Mouse (Mus musculus) MEL (cell line): ENCODE measurements around the gene Opcml. TPM values are rescaled to one million over a fixed set of nuclear protein-coding genes. Genes with fewer than 3 reads are reported as not detected.

ENCODE experiments used
- DNase-seq: peaks from one replicate; pipeline ENCODE4 v3.0.0; 2011; ENCODE audit warnings: low read depth, low spot score
- H3K27ac ChIP-seq: 2 replicates; pipeline ENCODE4 v1.5.1; 2012; ENCODE audit warnings: low read depth, mild to moderate bottlenecking, control low read depth, low read length, moderate library complexity; ENCODE audit not compliant: control insufficient read depth
- H3K27me3 ChIP-seq, 2 experiments: fragments of 150-350 bp in 1 of 2; sonication (generic) in 1 of 2; 2 replicates each; pipeline ENCODE4 v1.6.1; 2012; ENCODE audit warnings: low read length in 2 of 2, mild to moderate bottlenecking in 2 of 2, improper control_type of control experiment in 1 of 2, moderate library complexity in 1 of 2; ENCODE audit not compliant: insufficient read depth in 2 of 2, control insufficient read depth in 1 of 2
- H3K36me3 ChIP-seq, 2 experiments: 2 replicates each; pipeline ENCODE4 v1.6.1; 2012 to 2014; ENCODE audit warnings: low read length in 2 of 2, improper control_type of control experiment in 1 of 2, inconsistent platforms in 1 of 2, mild to moderate bottlenecking in 1 of 2; ENCODE audit not compliant: insufficient read depth in 2 of 2, control insufficient read depth in 1 of 2
- H3K4me1 ChIP-seq, 2 experiments: fragments of 150-350 bp in 1 of 2; sonication (generic) in 1 of 2; 2 replicates each; pipeline ENCODE4 v1.6.1; 2012; ENCODE audit warnings: low read length in 2 of 2, improper control_type of control experiment in 1 of 2, mild to moderate bottlenecking in 1 of 2; ENCODE audit not compliant: insufficient read depth in 2 of 2, control insufficient read depth in 1 of 2
- H3K4me3 ChIP-seq, 2 experiments: fragments of 150-350 bp in 1 of 2; sonication (generic) in 1 of 2; 2 replicates each; pipeline ENCODE4 v1.5.1; 2012; ENCODE audit warnings: low read depth in 2 of 2, low read length in 2 of 2, mild to moderate bottlenecking in 2 of 2, moderate library complexity in 2 of 2, control low read depth in 1 of 2, improper control_type of control experiment in 1 of 2; ENCODE audit not compliant: control insufficient read depth in 1 of 2, insufficient read depth in 1 of 2
- H3K79me2 ChIP-seq: 2 replicates; pipeline ENCODE4 v1.6.1; 2012; ENCODE audit warnings: mild to moderate bottlenecking, low read length, moderate library complexity; ENCODE audit not compliant: control insufficient read depth, poor library complexity, insufficient read depth
- H3K9ac ChIP-seq: 2 replicates; pipeline ENCODE4 v1.6.1; 2012; ENCODE audit warnings: low read depth, mild to moderate bottlenecking, control low read depth, low read length, moderate library complexity; ENCODE audit not compliant: control insufficient read depth, poor library complexity, severe bottlenecking
- H3K9me3 ChIP-seq: fragments of 150-350 bp; sonication (generic); replicated peaks from 2 replicates; pipeline ENCODE4 v1.6.1; 2012; ENCODE audit warnings: mild to moderate bottlenecking, low read length, improper control_type of control experiment, moderate library complexity; ENCODE audit not compliant: insufficient read depth
- CHD1 ChIP-seq: IDR thresholded peaks from 2 replicates; pipeline ENCODE4 v1.6.1; 2012; ENCODE audit warnings: low read depth, mild to moderate bottlenecking, inconsistent platforms, low read length, improper control_type of control experiment
- CTCF ChIP-seq, 3 experiments: IDR thresholded peaks in 2 of 3; conservative IDR thresholded peaks in 1 of 3; 2 replicates each; pipeline ENCODE4 v1.5.1; 2011 to 2012; ENCODE audit warnings: low read length in 3 of 3, low read depth in 2 of 3, mild to moderate bottlenecking in 2 of 3, improper control_type of control experiment in 1 of 3, inconsistent platforms in 1 of 3, mixed read lengths in 1 of 3, moderate library complexity in 1 of 3; ENCODE audit not compliant: control insufficient read depth in 1 of 3, insufficient read depth in 1 of 3, poor library complexity in 1 of 3, severe bottlenecking in 1 of 3
- ETS1 ChIP-seq: IDR thresholded peaks from 2 replicates; pipeline ENCODE4 v1.6.1; 2012; ENCODE audit warnings: low read depth, mild to moderate bottlenecking, inconsistent platforms, low read length, improper control_type of control experiment, moderate library complexity
- GATA1 ChIP-seq: IDR thresholded peaks from 2 replicates; pipeline ENCODE4 v1.6.1; 2011; ENCODE audit warnings: low read depth, low read length, improper control_type of control experiment
- HCFC1 ChIP-seq: IDR thresholded peaks from 2 replicates; pipeline ENCODE4 v1.6.1; 2012; ENCODE audit warnings: low read depth, mild to moderate bottlenecking, inconsistent platforms, low read length, improper control_type of control experiment, moderate library complexity
- MAFK ChIP-seq: IDR thresholded peaks from 2 replicates; pipeline ENCODE4 v1.6.1; 2011; ENCODE audit warnings: low read depth, mild to moderate bottlenecking, low read length, improper control_type of control experiment, borderline replicate concordance
- MAX ChIP-seq: IDR thresholded peaks from 2 replicates; pipeline ENCODE4 v1.6.1; 2011; ENCODE audit warnings: low read length, improper control_type of control experiment
- MEF2A ChIP-seq: IDR thresholded peaks from 2 replicates; pipeline ENCODE4 v1.6.1; 2014; ENCODE audit warnings: low read depth, mild to moderate bottlenecking, inconsistent platforms, low read length, improper control_type of control experiment; ENCODE audit not compliant: poor library complexity, insufficient replicate concordance, severe bottlenecking; ENCODE audit errors: extremely low read depth
- MXI1 ChIP-seq: IDR thresholded peaks from 2 replicates; pipeline ENCODE4 v1.6.1; 2011; ENCODE audit warnings: mild to moderate bottlenecking, low read depth, low read length, improper control_type of control experiment
- MYB ChIP-seq: IDR thresholded peaks from 2 replicates; pipeline ENCODE4 v1.6.1; 2011; ENCODE audit warnings: mild to moderate bottlenecking, low read depth, low read length, improper control_type of control experiment
- NRF1 ChIP-seq: IDR thresholded peaks from 2 replicates; pipeline ENCODE4 v1.6.1; 2014; ENCODE audit warnings: low read depth, mild to moderate bottlenecking, inconsistent platforms, low read length, improper control_type of control experiment, moderate library complexity; ENCODE audit not compliant: poor library complexity, insufficient read depth, severe bottlenecking
- POLR2AphosphoS2 ChIP-seq: IDR thresholded peaks from 2 replicates; pipeline ENCODE4 v1.6.1; 2011; ENCODE audit warnings: low read length, improper control_type of control experiment
- RAD21 ChIP-seq: IDR thresholded peaks from 2 replicates; pipeline ENCODE4 v1.6.1; 2011; ENCODE audit warnings: mild to moderate bottlenecking, low read depth, low read length, improper control_type of control experiment
- RCOR1 ChIP-seq: IDR thresholded peaks from 2 replicates; pipeline ENCODE4 v1.6.1; 2012; ENCODE audit warnings: low read depth, mild to moderate bottlenecking, inconsistent platforms, low read length, improper control_type of control experiment
- SMC3 ChIP-seq: IDR thresholded peaks from 2 replicates; pipeline ENCODE4 v1.6.1; 2011; ENCODE audit warnings: low read depth, low read length, improper control_type of control experiment
- TBP ChIP-seq: IDR thresholded peaks from 2 replicates; pipeline ENCODE4 v1.8.0; 2011; ENCODE audit warnings: low read depth, low read length, improper control_type of control experiment
- UBTF ChIP-seq: IDR thresholded peaks from 2 replicates; pipeline ENCODE4 v1.6.1; 2012; ENCODE audit warnings: low read depth, mild to moderate bottlenecking, inconsistent platforms, low read length, improper control_type of control experiment, moderate library complexity, borderline replicate concordance; ENCODE audit not compliant: insufficient read depth
- USF1 ChIP-seq: IDR thresholded peaks from 2 replicates; pipeline ENCODE4 v1.6.1; 2014; ENCODE audit warnings: low read depth, mild to moderate bottlenecking, inconsistent platforms, low read length, improper control_type of control experiment, moderate library complexity
- ZNF384 ChIP-seq: IDR thresholded peaks from 2 replicates; pipeline ENCODE4 v1.6.1; 2012; ENCODE audit warnings: low read depth, mild to moderate bottlenecking, inconsistent platforms, low read length, improper control_type of control experiment
- polyA plus RNA-seq, 2 experiments: library from polyadenylated mRNA; stranded (reverse) in 1 of 2; unstranded in 1 of 2; fragments of >175 nt in 1 of 2; fragments of >200 nt in 1 of 2; gene quantifications; 2 replicates each; pipeline versions ENCODE4 v1.2.1 to v1.2.4; 2012; ENCODE audit warnings: low replicate concordance in 2 of 2, low read depth in 1 of 2; ENCODE audit not compliant: insufficient read length in 2 of 2, insufficient read depth in 1 of 2, missing spikeins in 1 of 2
- total RNA-seq: library from RNA; depleted of rRNA; stranded (reverse); fragments of 300-350 nt; gene quantifications from 2 replicates; pipeline ENCODE4 v1.2.3, GENCODE M21; 2012

Opcml gene
- total and polyA plus RNA-seq, 3 experiments, result not detected

GRCm38 (mm10) chr9:28160953-28161352 is 370.4 kb downstream of the Opcml start:
- H3K27me3 ChIP-seq, result no peaks in the 10 kb centered on the region
- H3K4me1 ChIP-seq, result no peaks in the 10 kb centered on the region
- H3K79me2 ChIP-seq, result no peaks in the 10 kb centered on the region
- H3K4me3 ChIP-seq, result no peak overlapping the region
- no peak for TF ChIP-seq TBP
- TF ChIP-seq GATA1, result no peak
- TF ChIP-seq ZNF384, result no peak
- TF ChIP-seq MAX, result no peak
- no peak for TF ChIP-seq RAD21
- no peak for TF ChIP-seq ETS1
- TF ChIP-seq RCOR1, result no peak
- TF ChIP-seq POLR2AphosphoS2, result no peak
- no peak overlapping the region for H3K9ac ChIP-seq
- H3K36me3 ChIP-seq, result no peaks in the 10 kb centered on the region
- H3K27ac ChIP-seq, result no peak overlapping the region
- DNase-seq, result no peak
- no peaks in the 10 kb centered on the region for H3K9me3 ChIP-seq

DNA sequence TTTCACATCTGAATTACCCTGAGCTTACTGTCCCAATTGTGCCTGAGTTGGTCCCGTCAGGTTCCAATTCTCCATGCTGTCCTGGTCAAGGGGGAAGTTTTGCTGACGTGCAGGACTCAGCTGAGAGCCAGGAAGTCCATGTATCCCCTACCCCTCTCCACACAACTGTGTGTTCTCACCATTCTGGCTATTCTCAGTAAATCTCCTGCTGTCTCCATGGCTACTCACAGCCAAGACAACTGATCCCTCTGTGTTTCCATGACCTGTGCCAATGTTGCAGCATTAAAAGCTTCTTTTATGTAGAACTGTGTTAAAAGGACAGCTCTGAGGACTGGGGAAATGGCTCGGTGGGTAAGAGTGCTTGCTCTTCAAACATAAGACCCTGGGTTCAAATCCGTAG is 373.4 kb downstream of the Opcml start:
- Histone ChIP-seq H3K27me3 (no peaks in the 10 kb centered on the region), H3K27ac (no peak overlapping the region), H3K9me3 (no peaks in the 10 kb centered on the region), H3K36me3 (no peaks in the 10 kb centered on the region), H3K4me3 (no peak overlapping the region), H3K4me1 (no peaks in the 10 kb centered on the region), H3K9ac (no peak overlapping the region), H3K79me2 (no peaks in the 10 kb centered on the region)
- TF ChIP-seq MAFK (no peak), ETS1 (no peak), MEF2A (no peak), MXI1 (no peak), MYB (no peak), UBTF (no peak), USF1 (no peak), NRF1 (no peak), GATA1 (no peak), SMC3 (no peak), HCFC1 (no peak), CHD1 (no peak), CTCF (IDR thresholded peaks at IDR 0.05 in 2 of 3, conservative IDR thresholded peaks at IDR 0.05 in 1 of 3; ENCODE audit: control insufficient read depth in 1 of 3, insufficient read depth in 1 of 3, low read depth in 2 of 3, low read length in 3 of 3, poor library complexity in 1 of 3, severe bottlenecking in 1 of 3) (no peak), ZNF384 (no peak)
- no peak for DNase-seq
